Mouse (Mus musculus) hindbrain, embryonic 12.5 days (tissue): ENCODE data around the gene Polr3b. TPM values are rescaled to one million over a fixed set of nuclear protein-coding genes. Genes with fewer than 3 reads are reported as not detected.

Experiments used
- ATAC-seq: fragments of 200-750 bp; cut with Nextera tagmentation; 2 replicates; pipeline ENCODE4 v1.8.0; 2017; ENCODE audit warnings: moderate TSS enrichment; ENCODE audit not compliant: low FRiP score
- H3K27ac ChIP-seq: fragments of 300-500 bp; sonication (generic); 2 replicates; pipeline ENCODE4 v1.5.1; 2016; ENCODE audit warnings: mild to moderate bottlenecking
- H3K27me3 ChIP-seq: fragments of 300-500 bp; sonication (generic); 2 replicates; pipeline ENCODE4 v1.6.1; 2016; ENCODE audit warnings: mild to moderate bottlenecking
- H3K36me3 ChIP-seq: fragments of 300-500 bp; sonication (generic); 2 replicates; pipeline ENCODE4 v1.6.1; 2016; ENCODE audit warnings: mild to moderate bottlenecking
- H3K4me1 ChIP-seq: fragments of 300-500 bp; sonication (generic); 2 replicates; pipeline ENCODE4 v1.6.1; 2016
- H3K4me2 ChIP-seq: fragments of 300-500 bp; sonication (generic); replicated peaks from 2 replicates; pipeline ENCODE4 v1.6.1; 2016; ENCODE audit warnings: mild to moderate bottlenecking
- H3K4me3 ChIP-seq: fragments of 300-500 bp; sonication (generic); 2 replicates; pipeline ENCODE4 v1.5.1; 2016; ENCODE audit warnings: mild to moderate bottlenecking
- H3K9ac ChIP-seq: fragments of 300-500 bp; sonication (generic); 2 replicates; pipeline ENCODE4 v1.6.1; 2016; ENCODE audit warnings: mild to moderate bottlenecking, moderate library complexity
- H3K9me3 ChIP-seq: fragments of 300-500 bp; sonication (generic); replicated peaks from 2 replicates; pipeline ENCODE4 v1.6.1; 2016; ENCODE audit warnings: mild to moderate bottlenecking
- WGBS: fragments of 180-500 bp; shearing (Covaris S2); methylation state at CpG from one replicate; pipeline ENCODE4 v1.1.7; 2016; 5-methylcytosine and 5-hydroxymethylcytosine counted together
- polyA plus RNA-seq: library from polyadenylated mRNA; unstranded; fragments of >200 nt; fragmentation: Nextera tagmentation; extraction: Ambion mirVana; gene quantifications from 2 replicates; pipeline ENCODE4 v1.2.1, GENCODE M21; 2016

Gene Polr3b
- polyA plus RNA-seq, 1 experiment from 2014 or later: 19.3 TPM

DNA sequence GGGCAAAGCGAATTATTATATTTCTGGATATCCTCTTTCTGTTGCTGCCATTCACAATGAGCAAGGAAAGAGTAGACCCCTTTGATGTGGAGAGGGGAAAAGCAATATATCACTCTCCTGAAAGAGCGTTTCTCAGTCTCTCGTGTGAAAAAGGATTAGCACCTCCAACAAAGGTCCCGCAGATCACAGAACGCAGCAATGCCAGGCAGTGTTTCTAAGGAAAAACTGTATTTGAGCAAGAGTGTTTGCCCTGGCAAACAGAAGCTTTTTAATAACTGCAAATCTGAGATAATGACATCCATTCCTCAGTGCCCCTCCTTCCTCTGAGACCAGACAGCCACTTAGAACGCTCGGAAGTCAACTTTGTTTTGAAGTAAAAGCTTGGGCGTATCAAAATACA lies 84.5 kb downstream of the Polr3b start:
- Histone ChIP-seq H3K9ac (no peak overlapping the region), H3K27me3 (no peaks in the 10 kb centered on the region), H3K4me2 (no peak overlapping the region), H3K4me1 (peaks cover 32% of the 10 kb centered on the region), H3K4me3 (no peak overlapping the region), H3K27ac (0 out of 2 replicates have a peak overlapping the region, but pooled peaks have one; percentile 3), H3K36me3 (0 out of 2 replicates have a peak, but pooled peaks cover 2% of the 10 kb centered on the region), H3K9me3 (no peaks in the 10 kb centered on the region)
- ATAC-seq: no peak
- 40% methylated on average over 8 of the region's 8 CpGs for WGBS

GRCm38 (mm10) chr10:84707226-84707625 lies 85.1 kb downstream of the Polr3b start:
- Histone ChIP-seq H3K9me3 (no peaks in the 10 kb centered on the region), H3K4me2 (no peak overlapping the region), H3K9ac (no peak overlapping the region), H3K27me3 (no peaks in the 10 kb centered on the region), H3K4me3 (no peak overlapping the region), H3K27ac (peak overlapping the region; percentile 76), H3K36me3 (no peaks in the 10 kb centered on the region), H3K4me1 (peaks cover 38% of the 10 kb centered on the region)
- peak; percentile 19; the same call in 1 of the 2 replicates for ATAC-seq
- WGBS: 30% methylated on average over 6 of the region's 6 CpGs

- no peaks in the 10 kb centered on the region for H3K9me3 ChIP-seq
- H3K27me3 ChIP-seq: no peaks in the 10 kb centered on the region
- no peak overlapping the region for H3K4me3 ChIP-seq
- peaks cover 46% of the 10 kb centered on the region for H3K4me1 ChIP-seq
- H3K36me3 ChIP-seq: no peaks in the 10 kb centered on the region
- no peak overlapping the region for H3K4me2 ChIP-seq
- no peak overlapping the region for H3K9ac ChIP-seq
- H3K27ac ChIP-seq: peak overlapping the region; percentile 76
- peak; percentile 61 for ATAC-seq
- 25% methylated on average over 14 of the region's 14 CpGs for WGBS
Observed at GRCm38 (mm10) chr10:84707752-84708530, 85.8 kb downstream of the Polr3b start.

- Histone ChIP-seq H3K36me3 (peaks cover 2% of the 10 kb centered on the region; the same call in 1 of the 2 replicates), H3K4me1 (peaks cover 63% of the 10 kb centered on the region), H3K4me3 (no peak overlapping the region), H3K4me2 (no peak overlapping the region), H3K9me3 (no peaks in the 10 kb centered on the region), H3K9ac (no peak overlapping the region), H3K27ac (peak overlapping the region; percentile 25), H3K27me3 (no peaks in the 10 kb centered on the region)
- 14% methylated on average over 4 of the region's 4 CpGs for WGBS
- ATAC-seq: peak; percentile 36; the same call in 1 of the 2 replicates
Observed at GRCm38 (mm10) chr10:84710192-84710591, 88.1 kb downstream of the Polr3b start.

DNA sequence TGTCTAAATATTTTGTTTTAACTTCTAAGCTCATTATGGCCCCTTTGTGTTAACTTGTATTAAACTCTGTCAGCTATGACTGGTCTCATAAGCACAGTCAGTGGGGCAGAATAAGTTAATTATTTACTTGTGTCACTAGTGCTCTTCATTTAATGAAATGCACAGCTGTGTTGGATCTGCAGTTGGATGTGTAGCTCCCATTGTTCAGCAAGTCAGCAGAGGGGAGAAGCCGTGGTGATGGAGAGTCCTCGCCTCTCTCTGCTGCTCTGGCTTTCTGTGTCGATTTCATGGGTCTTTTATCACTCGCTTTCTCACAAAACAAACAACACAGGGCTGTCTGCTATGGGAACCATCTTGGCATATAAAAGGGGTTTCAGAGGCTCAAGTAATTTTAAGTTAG lies 88.7 kb downstream of the Polr3b start:
- 12% methylated on average over 4 of the region's 4 CpGs for WGBS
- Histone ChIP-seq H3K4me2 (no peak overlapping the region), H3K27ac (peak overlapping the region; percentile 74)

DNA sequence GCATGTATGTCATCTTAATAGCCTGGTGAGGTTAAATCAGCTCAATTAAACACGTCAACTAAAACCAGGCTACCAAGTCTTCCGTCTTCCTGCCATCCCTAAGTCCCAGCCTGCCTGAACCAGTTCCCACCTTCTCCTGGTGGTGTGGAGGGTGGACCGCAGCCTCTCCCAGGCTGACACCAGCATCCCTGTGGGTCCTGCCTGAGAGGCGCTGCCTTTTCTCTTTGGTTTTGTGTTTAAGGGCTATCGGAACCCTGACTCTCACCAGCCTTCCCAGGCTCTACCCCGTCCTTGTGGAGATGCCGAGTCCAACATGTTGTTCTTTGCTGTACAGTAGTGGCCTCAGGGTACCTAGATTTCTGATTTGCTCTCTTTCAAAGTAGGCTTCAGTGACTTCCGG lies 89.4 kb downstream of the Polr3b start:
- H3K4me1 ChIP-seq: peaks cover 59% of the 10 kb centered on the region
- peak overlapping the region; percentile 29; the same call in 1 of the 2 replicates for H3K4me2 ChIP-seq
- H3K27me3 ChIP-seq: no peaks in the 10 kb centered on the region
- 32% methylated on average over 8 of the region's 8 CpGs for WGBS
- peaks cover 14% of the 10 kb centered on the region for H3K36me3 ChIP-seq
- peak overlapping the region; percentile 74 for H3K27ac ChIP-seq
- ATAC-seq: 0 out of 2 replicates have a peak, but pooled peaks have one; percentile 16
- no peak overlapping the region for H3K9ac ChIP-seq
- H3K9me3 ChIP-seq: no peaks in the 10 kb centered on the region
- H3K4me3 ChIP-seq: no peak overlapping the region

More for the DNA sequence above, 88.7 kb downstream of the Polr3b start:
- H3K9ac ChIP-seq: no peak overlapping the region
- peak; percentile 78 for ATAC-seq
- H3K4me1 ChIP-seq: peaks cover 63% of the 10 kb centered on the region
- H3K36me3 ChIP-seq: peaks cover 9% of the 10 kb centered on the region
- no peaks in the 10 kb centered on the region for H3K9me3 ChIP-seq
- no peaks in the 10 kb centered on the region for H3K27me3 ChIP-seq
- H3K4me3 ChIP-seq: no peak overlapping the region

GRCm38 (mm10) chr10:84711940-84712339 lies 89.8 kb downstream of the Polr3b start:
- no peaks in the 10 kb centered on the region for H3K9me3 ChIP-seq
- H3K4me1 ChIP-seq: peaks cover 56% of the 10 kb centered on the region
- WGBS: 50% methylated on average over 5 of the region's 5 CpGs
- H3K4me2 ChIP-seq: no peak overlapping the region
- no peaks in the 10 kb centered on the region for H3K27me3 ChIP-seq
- ATAC-seq: no peak
- peaks cover 17% of the 10 kb centered on the region for H3K36me3 ChIP-seq
- H3K9ac ChIP-seq: no peak overlapping the region
- H3K4me3 ChIP-seq: no peak overlapping the region
- H3K27ac ChIP-seq: peak overlapping the region; percentile 74

- ATAC-seq: no peak
- H3K4me2 ChIP-seq: no peak overlapping the region
- peaks cover 52% of the 10 kb centered on the region for H3K4me1 ChIP-seq
- peak overlapping the region; percentile 74 for H3K27ac ChIP-seq
- 62% methylated on average over 6 of the region's 6 CpGs for WGBS
- H3K27me3 ChIP-seq: no peaks in the 10 kb centered on the region
- peaks cover 17% of the 10 kb centered on the region for H3K36me3 ChIP-seq
- H3K4me3 ChIP-seq: no peak overlapping the region
- H3K9me3 ChIP-seq: no peaks in the 10 kb centered on the region
- no peak overlapping the region for H3K9ac ChIP-seq
Observed at GRCm38 (mm10) chr10:84712532-84712931, 90.4 kb downstream of the Polr3b start.

DNA sequence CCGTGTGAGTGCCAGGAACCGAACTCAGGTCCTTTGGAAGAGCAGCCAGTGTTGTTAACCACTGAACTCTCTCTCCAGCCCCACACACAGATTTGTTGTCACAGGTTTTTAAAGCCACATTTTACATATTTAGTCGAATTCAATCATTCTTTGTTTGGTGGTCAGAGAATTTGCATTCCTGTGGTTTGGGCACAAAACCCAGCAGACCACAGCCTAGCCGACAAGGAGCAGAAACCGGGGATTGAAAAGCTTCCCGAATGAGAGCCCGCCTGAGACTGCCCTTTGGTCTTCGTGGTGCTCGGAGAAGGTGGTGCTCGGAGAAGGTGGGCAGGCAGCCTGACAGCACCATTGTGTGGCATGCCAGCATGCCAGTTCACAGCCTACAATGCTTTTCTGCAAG lies 91.0 kb downstream of the Polr3b start:
- H3K9ac ChIP-seq: peak overlapping the region; percentile 36; the same call in 1 of the 2 replicates
- no peaks in the 10 kb centered on the region for H3K9me3 ChIP-seq
- 53% methylated on average over 10 of the region's 10 CpGs for WGBS
- no peak overlapping the region for H3K4me2 ChIP-seq
- ATAC-seq: no peak
- H3K36me3 ChIP-seq: peaks cover 17% of the 10 kb centered on the region
- H3K27ac ChIP-seq: peak overlapping the region; percentile 74; the same call in 1 of the 2 replicates
- no peaks in the 10 kb centered on the region for H3K27me3 ChIP-seq
- no peak overlapping the region for H3K4me3 ChIP-seq
- peaks cover 52% of the 10 kb centered on the region for H3K4me1 ChIP-seq

GRCm38 (mm10) chr10:84715639-84716038 lies 93.5 kb downstream of the Polr3b start:
- Histone ChIP-seq H3K27ac (no peak overlapping the region), H3K9me3 (no peaks in the 10 kb centered on the region), H3K36me3 (peaks cover 34% of the 10 kb centered on the region), H3K27me3 (no peaks in the 10 kb centered on the region), H3K9ac (no peak overlapping the region), H3K4me1 (peaks cover 35% of the 10 kb centered on the region), H3K4me3 (no peak overlapping the region), H3K4me2 (no peak overlapping the region)
- WGBS: 87% methylated on average over 7 of the region's 7 CpGs
- no peak for ATAC-seq

- peaks cover 42% of the 10 kb centered on the region for H3K36me3 ChIP-seq
- WGBS: 98% methylated on average over 7 of the region's 7 CpGs
- no peak overlapping the region for H3K9ac ChIP-seq
- no peak overlapping the region for H3K27ac ChIP-seq
- H3K4me2 ChIP-seq: no peak overlapping the region
- H3K9me3 ChIP-seq: no peaks in the 10 kb centered on the region
- H3K27me3 ChIP-seq: 0 out of 2 replicates have a peak, but pooled peaks cover 4% of the 10 kb centered on the region
- ATAC-seq: no peak
- no peak overlapping the region for H3K4me3 ChIP-seq
- H3K4me1 ChIP-seq: peaks cover 31% of the 10 kb centered on the region
Observed at GRCm38 (mm10) chr10:84716581-84716980, 94.5 kb downstream of the Polr3b start.

- H3K4me1 ChIP-seq: peaks cover 13% of the 10 kb centered on the region
- no peak overlapping the region for H3K4me3 ChIP-seq
- no peaks in the 10 kb centered on the region for H3K9me3 ChIP-seq
- H3K9ac ChIP-seq: no peak overlapping the region
- no peak for ATAC-seq
- H3K27me3 ChIP-seq: 0 out of 2 replicates have a peak, but pooled peaks cover 4% of the 10 kb centered on the region
- H3K36me3 ChIP-seq: peaks cover 40% of the 10 kb centered on the region
- H3K27ac ChIP-seq: no peak overlapping the region
- no peak overlapping the region for H3K4me2 ChIP-seq
- 75% methylated on average over 12 of the region's 12 CpGs for WGBS
Observed at GRCm38 (mm10) chr10:84722711-84723110, 100.6 kb downstream of the Polr3b start.
